Mouse (Mus musculus): ENCODE data around the gene Xkr8. TPM values are rescaled to one million over a fixed set of nuclear protein-coding genes. Genes with fewer than 3 reads are reported as not detected.
"Not testable (repeated sequence)": the region's sequence is repeated elsewhere in the genome, so short reads cannot be mapped to it uniquely, and the experiment has no call there.

Xkr8 gene
- polyA plus RNA-seq, 1 experiment: 2.3 TPM

- Histone ChIP-seq H3K4me3 (replicated peaks; ENCODE audit: control insufficient read depth, low read depth, low read length) (no peak overlapping the region), H3K27ac (ENCODE audit: control insufficient read depth, insufficient read depth, low read depth, low read length, poor library complexity) (peak overlapping the region; percentile 38; the same call in 1 of the 2 replicates), H3K4me1 (ENCODE audit: control insufficient read depth, insufficient read depth, low read length) (peaks cover 5% of the 10 kb centered on the region; the same call in 1 of the 2 replicates)
- 53% methylated on average over 9 of the region's 9 CpGs for WGBS
- TF ChIP-seq CTCF (IDR thresholded peaks at IDR 0.05; ENCODE audit: control insufficient read depth, insufficient read depth, low read length) (no peak), POLR2A (IDR thresholded peaks at IDR 0.05; ENCODE audit: borderline replicate concordance, control insufficient read depth, low read depth, low read length) (no peak)
These were observed 14.7 kb upstream of the Xkr8 start for GRCm38 (mm10) chr4:132746911-132747517.

GRCm38 (mm10) chr4:132743992-132744911, 11.9 kb upstream of the Xkr8 start:
- no peak overlapping the region for H3K4me3 ChIP-seq (replicated peaks; ENCODE audit: control insufficient read depth, low read depth, low read length)
- peaks cover 5% of the 10 kb centered on the region; the same call in 1 of the 2 replicates for H3K4me1 ChIP-seq (ENCODE audit: control insufficient read depth, insufficient read depth, low read length)
- no peak overlapping the region for H3K27ac ChIP-seq (ENCODE audit: control insufficient read depth, insufficient read depth, low read depth, low read length, poor library complexity)
- 75% methylated on average over 11 of the region's 11 CpGs for WGBS
- no peak for TF ChIP-seq CTCF (IDR thresholded peaks at IDR 0.05; ENCODE audit: control insufficient read depth, insufficient read depth, low read length)
- no peak for TF ChIP-seq POLR2A (IDR thresholded peaks at IDR 0.05; ENCODE audit: borderline replicate concordance, control insufficient read depth, low read depth, low read length)

GRCm38 (mm10) chr4:132741491-132741890, 9.1 kb upstream of the Xkr8 start:
- 83% methylated on average over 7 of the region's 7 CpGs for WGBS
- H3K27ac ChIP-seq (ENCODE audit: control insufficient read depth, insufficient read depth, low read depth, low read length, poor library complexity): no peak overlapping the region
- no peaks in the 10 kb centered on the region for H3K4me1 ChIP-seq (ENCODE audit: control insufficient read depth, insufficient read depth, low read length)
- TF ChIP-seq POLR2A (IDR thresholded peaks at IDR 0.05; ENCODE audit: borderline replicate concordance, control insufficient read depth, low read depth, low read length): no peak
- TF ChIP-seq CTCF (IDR thresholded peaks at IDR 0.05; ENCODE audit: control insufficient read depth, insufficient read depth, low read length): no peak
- H3K4me3 ChIP-seq (replicated peaks; ENCODE audit: control insufficient read depth, low read depth, low read length): no peak overlapping the region

- 76% methylated on average over 9 of the region's 9 CpGs for WGBS
- H3K4me1 ChIP-seq (ENCODE audit: control insufficient read depth, insufficient read depth, low read length); H3K27ac ChIP-seq (ENCODE audit: control insufficient read depth, insufficient read depth, low read depth, low read length, poor library complexity); H3K4me3 ChIP-seq (replicated peaks; ENCODE audit: control insufficient read depth, low read depth, low read length): not testable (repeated sequence)
These were observed 4.8 kb upstream of the Xkr8 start for GRCm38 (mm10) chr4:132737154-132737553.

GRCm38 (mm10) chr4:132735894-132736293, 3.5 kb upstream of the Xkr8 start:
- Histone ChIP-seq H3K27ac (ENCODE audit: control insufficient read depth, insufficient read depth, low read depth, low read length, poor library complexity) (no peak overlapping the region), H3K4me1 (ENCODE audit: control insufficient read depth, insufficient read depth, low read length) (peaks cover 6% of the 10 kb centered on the region), H3K4me3 (replicated peaks; ENCODE audit: control insufficient read depth, low read depth, low read length) (no peak overlapping the region)
- peak; percentile 11; the same call in 1 of the 2 replicates for TF ChIP-seq CTCF (IDR thresholded peaks at IDR 0.05; ENCODE audit: control insufficient read depth, insufficient read depth, low read length)
- no peak for TF ChIP-seq POLR2A (IDR thresholded peaks at IDR 0.05; ENCODE audit: borderline replicate concordance, control insufficient read depth, low read depth, low read length)
- 72% methylated on average over 3 of the region's 3 CpGs for WGBS

GRCm38 (mm10) chr4:132735389-132735788, 3.0 kb upstream of the Xkr8 start:
- TF ChIP-seq CTCF (IDR thresholded peaks at IDR 0.05; ENCODE audit: control insufficient read depth, insufficient read depth, low read length): no peak
- TF ChIP-seq POLR2A (IDR thresholded peaks at IDR 0.05; ENCODE audit: borderline replicate concordance, control insufficient read depth, low read depth, low read length): no peak
- peaks cover 6% of the 10 kb centered on the region for H3K4me1 ChIP-seq (ENCODE audit: control insufficient read depth, insufficient read depth, low read length)

GRCm38 (mm10) chr4:132734766-132735165, 2.4 kb upstream of the Xkr8 start:
- no peak overlapping the region for H3K4me3 ChIP-seq (replicated peaks; ENCODE audit: control insufficient read depth, low read depth, low read length)
- TF ChIP-seq CTCF (IDR thresholded peaks at IDR 0.05; ENCODE audit: control insufficient read depth, insufficient read depth, low read length): no peak
- no peak for TF ChIP-seq POLR2A (IDR thresholded peaks at IDR 0.05; ENCODE audit: borderline replicate concordance, control insufficient read depth, low read depth, low read length)
- H3K4me1 ChIP-seq (ENCODE audit: control insufficient read depth, insufficient read depth, low read length): peaks cover 6% of the 10 kb centered on the region
- 79% methylated on average over 2 of the region's 2 CpGs for WGBS
- H3K27ac ChIP-seq (ENCODE audit: control insufficient read depth, insufficient read depth, low read depth, low read length, poor library complexity): no peak overlapping the region

More at GRCm38 (mm10) chr4:132735389-132735788, 3.0 kb upstream of the Xkr8 start:
- no peak overlapping the region for H3K4me3 ChIP-seq (replicated peaks; ENCODE audit: control insufficient read depth, low read depth, low read length)
- no peak overlapping the region for H3K27ac ChIP-seq (ENCODE audit: control insufficient read depth, insufficient read depth, low read depth, low read length, poor library complexity)
- 57% methylated on average over 2 of the region's 2 CpGs for WGBS

- Histone ChIP-seq H3K27ac (ENCODE audit: control insufficient read depth, insufficient read depth, low read depth, low read length, poor library complexity) (no peak overlapping the region), H3K4me1 (ENCODE audit: control insufficient read depth, insufficient read depth, low read length) (peaks cover 8% of the 10 kb centered on the region), H3K4me3 (replicated peaks; ENCODE audit: control insufficient read depth, low read depth, low read length) (no peak overlapping the region)
- WGBS: 81% methylated on average over 25 of the region's 25 CpGs
- TF ChIP-seq POLR2A (IDR thresholded peaks at IDR 0.05; ENCODE audit: borderline replicate concordance, control insufficient read depth, low read depth, low read length): no peak
- TF ChIP-seq CTCF (IDR thresholded peaks at IDR 0.05; ENCODE audit: control insufficient read depth, insufficient read depth, low read length): no peak
These were observed 875 bp upstream of the Xkr8 start for GRCm38 (mm10) chr4:132733071-132733770.

All from bone marrow, adult 2 months (tissue).